Mouse (Mus musculus) CD4-positive, CD25-positive, alpha-beta regulatory T cell, adult 4 months (primary cell): ENCODE data around the gene Amn1. TPM values are rescaled to one million over a fixed set of nuclear protein-coding genes. Genes with fewer than 3 reads are reported as not detected.
"Not testable (repeated sequence)": the region's sequence is repeated elsewhere in the genome, so short reads cannot be mapped to it uniquely, and the experiment has no call there.

Source experiments
- ATAC-seq: one replicate; pipeline ENCODE4 v1.8.0; 2017
- polyA plus RNA-seq, 2 experiments: library from polyadenylated mRNA; unstranded; fragments of 100-300 nt; shearing (Covaris generic); gene quantifications; one replicate each; pipeline ENCODE4 v1.2.1; 2017

The Amn1 gene
- polyA plus RNA-seq, 2 experiments from 2014 or later, result 22.2 to 26.2 TPM

- no peak for ATAC-seq
These were observed 34.1 kb downstream of the Amn1 start for GRCm38 (mm10) chr6:149154116-149155030.

DNA sequence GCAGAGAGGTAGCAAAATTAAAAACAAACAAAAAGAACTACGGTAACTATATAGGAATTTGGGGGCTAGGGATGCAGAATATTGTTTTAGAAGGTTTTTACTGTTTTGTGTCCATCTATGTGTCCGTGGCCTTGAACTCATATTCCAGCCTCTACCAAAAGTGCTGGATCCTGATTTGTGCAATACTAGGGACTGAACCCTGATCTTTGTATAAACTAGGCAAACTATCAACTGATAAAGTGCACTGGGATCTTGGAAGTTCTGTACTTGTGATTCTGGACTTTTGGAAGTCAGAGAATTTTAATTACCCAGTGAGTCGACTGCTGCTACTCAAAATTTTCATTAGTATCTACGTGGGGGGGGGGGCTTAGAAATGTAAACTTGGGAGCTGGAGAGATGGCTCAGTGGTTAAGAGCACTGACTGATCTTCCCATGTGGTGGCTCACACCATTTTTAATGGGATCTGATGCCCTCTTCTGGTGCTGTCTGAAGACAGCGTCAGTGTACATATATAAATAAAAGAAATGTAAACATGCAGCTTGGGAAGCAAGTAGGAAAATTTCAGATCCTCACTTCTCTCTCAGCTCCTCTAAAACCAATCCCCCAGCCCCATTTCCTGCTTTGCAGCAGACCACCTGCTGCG lies 34.9 kb downstream of the Amn1 start:
- no peak for ATAC-seq

GRCm38 (mm10) chr6:149152119-149152518 lies 36.4 kb downstream of the Amn1 start:
- no peak for ATAC-seq

- no peak for ATAC-seq
These were observed 39.9 kb downstream of the Amn1 start for GRCm38 (mm10) chr6:149148436-149149229.

GRCm38 (mm10) chr6:149145143-149145542 lies 43.4 kb downstream of the Amn1 start:
- ATAC-seq, result no peak

DNA sequence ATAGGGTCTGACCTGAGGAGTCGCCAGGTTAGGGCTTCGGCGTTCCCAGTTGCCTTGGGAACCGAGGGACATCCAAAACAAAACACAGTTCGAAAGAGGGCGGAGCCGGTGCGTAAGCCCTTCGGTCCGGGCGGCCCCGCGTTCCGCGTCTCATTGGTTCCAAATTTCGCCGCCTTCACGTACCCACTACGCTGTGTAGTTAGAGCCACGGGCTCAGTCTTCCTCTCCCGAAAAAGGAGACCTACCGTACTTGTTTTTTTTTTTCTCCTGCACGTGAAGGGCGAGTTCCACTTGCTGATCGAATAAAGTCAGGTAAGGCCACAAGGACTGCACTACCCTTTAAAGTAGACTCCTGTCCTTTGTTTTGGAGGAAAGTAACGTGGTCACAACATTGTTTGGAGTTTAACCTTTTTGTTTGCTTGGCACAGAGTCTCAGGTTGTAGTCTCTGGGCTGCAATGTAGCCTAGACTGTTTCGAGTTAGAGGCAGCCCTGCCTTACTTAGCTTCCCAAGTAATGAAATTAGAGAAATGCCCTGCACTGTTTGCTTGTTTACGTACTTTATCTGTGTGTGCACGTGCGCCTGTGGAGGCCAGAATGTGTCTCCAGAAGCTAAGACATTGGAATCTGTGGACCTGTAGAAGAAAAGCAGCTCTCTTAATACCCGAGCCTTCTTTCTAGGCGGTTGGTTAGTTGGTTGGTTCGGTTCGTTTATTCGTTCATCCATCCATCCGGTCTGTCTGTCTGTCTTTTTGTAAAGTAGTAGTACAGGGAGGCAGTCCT lies 46.9 kb downstream of the Amn1 start:
- peak; percentile 91 for ATAC-seq

GRCm38 (mm10) chr6:149139471-149139870 lies 49.0 kb downstream of the Amn1 start, which contains the start of gene Etfbkmt:
TSS of gene Etfbkmt (plus strand) at chr6:149139849.
- ATAC-seq, result no peak

- no peak for ATAC-seq
These were observed 49.5 kb downstream of the Amn1 start for GRCm38 (mm10) chr6:149139011-149139410.

DNA sequence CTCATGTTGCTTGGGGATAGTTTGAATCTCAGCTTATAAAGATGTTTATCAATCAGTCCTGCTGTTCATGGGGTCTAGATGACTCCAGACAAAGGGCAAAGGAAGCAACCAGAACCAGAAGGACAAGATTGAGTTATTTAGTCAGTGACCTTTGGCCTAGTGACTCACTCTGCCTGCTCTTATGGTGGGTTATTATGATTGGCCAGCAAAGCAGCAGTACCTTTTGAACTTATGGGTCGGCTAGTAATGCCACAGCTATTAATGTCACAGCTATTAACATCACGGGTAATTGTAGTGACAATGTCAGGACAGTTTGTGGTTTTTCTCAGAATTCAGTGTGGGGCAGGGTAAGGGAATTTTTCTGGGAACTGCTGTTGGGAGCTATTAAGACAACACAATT lies 50.6 kb downstream of the Amn1 start:
- ATAC-seq, result no peak

DNA sequence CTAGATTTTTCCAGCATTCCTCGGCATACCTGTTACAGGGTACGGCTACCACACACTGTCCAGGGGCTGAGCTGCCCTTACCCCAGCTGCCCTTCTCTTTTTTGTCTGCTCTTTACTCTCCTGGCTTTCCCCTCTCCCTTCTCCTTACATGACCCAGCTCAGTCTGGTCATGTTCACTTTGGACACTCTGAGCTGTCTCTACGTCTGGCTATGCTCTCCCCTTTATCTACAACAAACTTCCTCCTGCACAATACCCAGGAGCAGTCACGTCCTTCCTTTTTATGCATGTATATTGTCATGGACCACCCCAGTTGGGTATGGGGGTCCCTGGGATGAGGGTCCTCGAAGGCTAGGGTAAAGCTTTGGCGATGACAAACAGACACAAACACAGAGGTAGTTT lies 52.9 kb downstream of the Amn1 start:
- no peak for ATAC-seq

DNA sequence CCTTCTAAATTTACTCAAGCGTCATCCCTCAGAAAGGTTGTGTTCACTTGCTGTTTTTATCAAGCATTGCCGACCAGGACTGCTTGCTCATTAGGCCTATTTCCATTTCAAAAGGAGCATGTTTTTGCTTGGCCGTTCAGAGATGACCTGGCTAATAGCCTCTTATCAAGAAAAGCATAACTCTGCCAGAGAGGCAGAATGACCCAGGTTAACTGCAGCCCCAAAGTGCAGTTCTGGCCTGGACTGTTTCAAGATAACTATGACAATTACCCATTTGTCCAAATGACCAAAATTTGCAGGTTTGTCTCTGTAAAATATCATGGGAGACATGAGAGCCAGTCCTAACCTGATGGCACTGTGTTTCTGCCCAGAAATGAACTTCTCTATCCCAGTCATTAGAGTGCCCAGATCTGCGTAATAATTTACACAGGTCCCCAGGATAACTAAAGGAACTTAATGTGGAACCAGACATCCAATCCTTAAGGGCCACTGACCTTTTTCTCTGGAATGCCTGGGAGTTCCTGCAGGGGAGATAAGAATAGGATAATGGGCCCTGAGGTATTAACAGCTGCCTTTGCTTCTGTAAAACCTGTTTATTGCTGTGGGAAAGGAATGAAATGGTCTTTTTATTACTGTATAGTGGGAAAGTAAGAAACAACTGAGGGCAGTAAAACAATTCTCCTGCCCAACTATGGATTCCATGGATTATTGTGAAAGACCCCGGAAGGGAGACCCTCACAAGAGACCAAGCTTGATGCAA lies 53.9 kb downstream of the Amn1 start:
- no peak for ATAC-seq

DNA sequence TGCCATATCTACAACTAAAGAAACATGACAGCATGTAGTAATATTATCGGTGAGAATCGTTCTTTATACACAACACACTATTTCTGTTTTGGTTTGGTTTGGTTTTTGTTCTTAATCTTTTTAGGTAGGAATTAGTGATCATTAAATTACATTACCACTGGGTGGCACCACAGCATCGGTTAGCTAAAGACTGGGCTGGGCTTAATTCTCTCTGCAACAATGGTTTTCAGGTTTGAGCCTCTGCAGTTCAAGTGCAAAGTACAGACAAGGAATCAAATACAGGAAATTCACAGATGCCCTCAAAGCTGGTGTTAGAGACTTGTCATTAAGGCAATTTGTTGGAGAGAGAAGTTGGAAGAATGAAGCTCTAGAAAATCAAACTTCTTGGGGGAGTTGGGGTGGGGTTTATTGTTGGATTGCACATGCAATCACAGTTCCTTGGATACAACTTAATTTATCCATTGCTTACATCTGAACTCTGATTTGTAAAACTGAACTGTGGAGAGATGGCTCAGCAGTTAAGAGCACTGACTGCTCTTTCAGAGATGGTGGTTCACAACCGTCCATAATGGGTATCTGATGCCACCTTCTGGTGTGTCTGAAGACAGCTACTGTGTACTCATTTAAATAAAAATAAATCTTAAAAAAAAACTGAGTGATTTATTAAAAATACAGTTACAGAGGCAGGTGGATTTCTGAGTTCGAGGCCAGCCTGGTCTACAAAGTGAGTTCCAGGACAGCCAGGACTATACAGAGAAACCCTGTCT lies 56.0 kb downstream of the Amn1 start:
- peak; percentile 97 for ATAC-seq

DNA sequence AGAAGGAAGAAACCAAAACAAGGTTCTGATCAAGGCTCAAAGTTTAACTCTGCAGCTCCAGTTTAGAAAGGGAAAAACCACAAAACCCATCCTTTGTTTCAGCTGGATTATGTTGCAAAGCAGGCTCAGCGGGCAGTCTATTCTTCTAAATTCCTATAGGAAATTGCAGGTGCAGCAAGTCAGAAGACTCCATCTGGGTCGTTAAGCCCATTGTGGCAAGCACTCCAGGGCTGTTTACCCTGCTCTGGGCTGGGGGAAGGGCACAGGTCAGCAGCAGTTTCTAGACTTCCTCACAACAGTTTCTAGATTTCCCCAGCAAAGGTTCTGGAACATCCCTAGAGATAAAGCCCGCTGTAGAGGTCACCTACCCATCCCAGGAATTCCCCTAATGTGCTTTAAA lies 57.4 kb downstream of the Amn1 start:
- no peak for ATAC-seq

DNA sequence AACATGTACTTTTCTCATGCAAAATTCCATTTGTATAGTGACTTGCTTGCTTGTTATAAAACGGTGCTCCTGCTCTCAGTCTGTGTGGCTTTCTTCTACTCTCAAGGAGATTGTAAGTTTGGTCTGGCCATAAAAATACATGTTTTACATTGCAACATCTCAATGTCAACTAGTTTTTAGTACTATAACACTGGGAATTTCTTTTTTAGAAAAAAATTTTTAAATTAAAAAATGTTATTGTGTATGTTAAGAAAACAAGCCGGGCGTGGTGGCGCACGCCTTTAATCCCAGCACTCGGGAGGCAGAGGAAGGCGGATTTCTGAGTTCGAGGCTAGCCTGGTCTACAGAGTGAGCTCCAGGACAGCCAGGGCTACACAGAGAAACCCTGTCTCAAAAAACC lies 58.6 kb downstream of the Amn1 start, which contains the start of gene Gm10203:
Gm10203 (plus strand) TSS at position 301 of the 400 bp plus-strand sequence.
- not testable (repeated sequence) for ATAC-seq

DNA sequence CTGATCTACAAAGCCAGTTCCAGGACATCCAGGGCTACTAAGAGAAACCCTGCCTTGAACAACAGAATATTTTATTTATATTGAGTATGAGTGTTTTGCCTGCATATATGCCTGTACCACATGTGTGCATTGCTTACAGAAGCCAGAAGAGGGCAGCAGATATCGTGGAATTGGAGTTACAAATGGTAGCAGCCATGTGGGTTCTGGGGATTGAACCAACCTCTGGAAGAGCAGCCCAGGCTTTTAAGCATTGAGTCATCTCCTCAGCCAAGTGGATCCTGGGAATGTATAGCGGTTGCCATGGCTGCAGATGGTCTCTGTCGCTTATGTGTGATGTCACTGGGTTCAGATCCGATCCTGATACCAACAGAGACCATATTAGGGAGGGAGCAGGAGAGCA lies 61.8 kb downstream of the Amn1 start:
- ATAC-seq, result peak; percentile 89

DNA sequence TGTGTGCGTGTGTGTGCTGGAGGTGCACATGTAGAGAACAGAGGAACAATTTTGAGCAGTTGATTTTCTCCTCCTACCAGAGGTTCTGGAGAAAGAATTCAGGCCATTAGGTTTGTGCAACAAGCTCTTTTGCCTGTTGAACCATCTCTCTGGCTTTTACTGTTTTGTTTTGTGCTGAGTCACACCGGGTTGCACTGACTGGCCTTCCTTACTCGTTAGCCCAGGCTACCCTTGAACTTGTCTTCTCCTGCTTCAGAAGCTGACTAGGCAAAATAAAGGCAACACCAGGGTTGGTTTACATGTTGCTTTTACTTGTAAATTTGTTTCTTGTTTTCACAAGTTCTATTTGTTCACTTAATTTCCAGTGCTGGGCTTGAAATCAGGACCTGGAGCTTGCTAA lies 65.5 kb downstream of the Amn1 start:
- ATAC-seq, result no peak

DNA sequence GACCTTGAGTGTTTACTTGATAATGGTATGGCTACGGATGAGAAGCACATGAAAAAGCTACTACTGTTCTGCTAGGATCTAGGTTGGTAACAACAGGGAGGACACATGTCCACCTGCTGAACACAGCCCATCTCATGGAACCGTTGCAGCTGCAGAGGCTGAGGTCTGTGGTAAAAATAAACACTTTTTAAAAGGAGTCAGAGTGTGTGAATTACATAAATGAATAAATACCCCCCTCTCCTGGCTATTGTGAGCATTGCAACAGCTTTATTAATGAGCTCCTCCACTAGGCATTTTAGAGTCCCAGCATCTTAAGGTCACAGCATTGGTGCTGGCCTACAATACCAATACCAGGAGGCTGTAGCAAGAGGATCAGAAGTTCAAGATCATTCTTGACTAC lies 68.7 kb downstream of the Amn1 start:
- ATAC-seq, result peak; percentile 90

GRCm38 (mm10) chr6:149118935-149119334 lies 69.6 kb downstream of the Amn1 start:
- ATAC-seq, result no peak

GRCm38 (mm10) chr6:149116992-149117391 lies 71.5 kb downstream of the Amn1 start:
- ATAC-seq, result no peak

GRCm38 (mm10) chr6:149108909-149109308 lies 79.6 kb downstream of the Amn1 start:
- no peak for ATAC-seq

GRCm38 (mm10) chr6:149107615-149108014 lies 80.9 kb downstream of the Amn1 start:
- ATAC-seq, result no peak
